Mouse (Mus musculus) embryonic facial prominence, embryonic 11.5 days (tissue): ENCODE results near the gene Nr1h5. TPM values are rescaled to one million over a fixed set of nuclear protein-coding genes. Genes with fewer than 3 reads are reported as not detected.

Source experiments
- ATAC-seq: fragments of 200-750 bp; cut with Nextera tagmentation; replicated peaks from 2 replicates; pipeline ENCODE4 v1.8.0; 2017; ENCODE audit warnings: low read depth; ENCODE audit not compliant: insufficient number of reproducible peaks, low FRiP score, low TSS enrichment
- DNase-seq: peaks from one replicate; pipeline ENCODE4 v3.0.0-alpha.2; 2015; ENCODE audit warnings: low spot score
- H3K27ac ChIP-seq: fragments of 300-500 bp; sonication (generic); replicated peaks from 2 replicates; pipeline ENCODE4 v1.5.1; 2014; ENCODE audit warnings: mild to moderate bottlenecking, low read depth, low read length, control low read depth
- H3K27me3 ChIP-seq: fragments of 300-500 bp; sonication (generic); 2 replicates; pipeline ENCODE4 v1.6.1; 2014; ENCODE audit warnings: mild to moderate bottlenecking, low read length, moderate library complexity, mixed read lengths; ENCODE audit not compliant: control insufficient read depth, insufficient read depth
- H3K36me3 ChIP-seq: fragments of 300-500 bp; sonication (generic); replicated peaks from 2 replicates; pipeline ENCODE4 v1.6.1; 2014; ENCODE audit warnings: low read depth, mild to moderate bottlenecking, low read length, moderate library complexity, mixed read lengths; ENCODE audit not compliant: control insufficient read depth, insufficient read depth
- H3K4me1 ChIP-seq: fragments of 300-500 bp; sonication (generic); 2 replicates; pipeline ENCODE4 v1.6.1; 2014; ENCODE audit warnings: low read length, mixed read lengths; ENCODE audit not compliant: control insufficient read depth, insufficient read depth
- H3K4me2 ChIP-seq: fragments of 300-500 bp; sonication (generic); 2 replicates; pipeline ENCODE4 v1.6.1; 2014; ENCODE audit warnings: low read depth, mild to moderate bottlenecking, control low read depth, low read length, moderate library complexity
- H3K4me3 ChIP-seq: fragments of 300-500 bp; sonication (generic); 2 replicates; pipeline ENCODE4 v1.5.1; 2014; ENCODE audit warnings: low read depth, low read length, control low read depth
- H3K9ac ChIP-seq: fragments of 300-500 bp; sonication (generic); replicated peaks from 2 replicates; pipeline ENCODE4 v1.6.1; 2014; ENCODE audit warnings: mild to moderate bottlenecking, control low read depth, low read length
- H3K9me3 ChIP-seq: fragments of 300-500 bp; sonication (generic); replicated peaks from 2 replicates; pipeline ENCODE4 v1.6.1; 2016; ENCODE audit warnings: mild to moderate bottlenecking, low read length, inconsistent platforms, mixed read lengths; ENCODE audit not compliant: control insufficient read depth
- WGBS: fragments of 180-500 bp; shearing (Covaris S2); extraction: QIAGEN DNeasy Blood & Tissue Kit; methylation state at CpG from one replicate; pipeline ENCODE4 v1.1.7; 2014; 5-methylcytosine and 5-hydroxymethylcytosine counted together
- polyA plus RNA-seq: library from polyadenylated mRNA; unstranded; fragments of >200 nt; fragmentation: Nextera tagmentation; extraction: Ambion mirVana; gene quantifications from 2 replicates; pipeline ENCODE4 v1.2.1, GENCODE M21; 2014

Gene Nr1h5
- 0.15 and 0.20 TPM in 2 replicates for polyA plus RNA-seq

GRCm38 (mm10) chr3:102964033-102964432, at the start of gene Nr1h5:
Gene Nr1h5 (minus strand): TSS chr3:102964133.
- H3K4me3 ChIP-seq, result no peak within 1 kb of the TSS
- H3K4me2 ChIP-seq, result no peak within 1 kb of the TSS
- H3K4me1 ChIP-seq, result no peaks in the 10 kb centered on the region
- H3K9ac ChIP-seq, result no peak within 1 kb of the TSS
- H3K27ac ChIP-seq, result no peak within 1 kb of the TSS
- ATAC-seq, result no peak
- WGBS, result 55% methylated on average over 3 of the region's 3 CpGs
- no peak for DNase-seq
- no peaks in the 10 kb centered on the region for H3K9me3 ChIP-seq
- no peaks in the 10 kb centered on the region for H3K36me3 ChIP-seq
- H3K27me3 ChIP-seq, result no peaks in the 10 kb centered on the region

- no peaks in the 10 kb centered on the region for H3K27me3 ChIP-seq
- H3K4me3 ChIP-seq, result no peak overlapping the region
- H3K36me3 ChIP-seq, result peaks cover 18% of the 10 kb centered on the region
- WGBS, result 96% methylated on average over 7 of the region's 7 CpGs
- H3K4me1 ChIP-seq, result no peaks in the 10 kb centered on the region
- DNase-seq (no peak), ATAC-seq (no peak)
- no peak overlapping the region for H3K9ac ChIP-seq
- no peak overlapping the region for H3K27ac ChIP-seq
- no peak overlapping the region for H3K4me2 ChIP-seq
- H3K9me3 ChIP-seq, result no peaks in the 10 kb centered on the region; the same call in 1 of the 2 replicates
Observed at GRCm38 (mm10) chr3:103001595-103001994, 37.7 kb upstream of the Nr1h5 start.

- Histone ChIP-seq H3K27me3 (no peaks in the 10 kb centered on the region), H3K4me2 (no peak overlapping the region), H3K4me1 (no peaks in the 10 kb centered on the region), H3K4me3 (no peak overlapping the region), H3K36me3 (peaks cover 12% of the 10 kb centered on the region), H3K9me3 (no peaks in the 10 kb centered on the region; the same call in 1 of the 2 replicates), H3K9ac (no peak overlapping the region), H3K27ac (no peak overlapping the region)
- ATAC-seq (no peak), DNase-seq (no peak)
- WGBS, result 95% methylated on average over 3 of the region's 3 CpGs
Observed at GRCm38 (mm10) chr3:102997591-102997990, 33.7 kb upstream of the Nr1h5 start.

DNA sequence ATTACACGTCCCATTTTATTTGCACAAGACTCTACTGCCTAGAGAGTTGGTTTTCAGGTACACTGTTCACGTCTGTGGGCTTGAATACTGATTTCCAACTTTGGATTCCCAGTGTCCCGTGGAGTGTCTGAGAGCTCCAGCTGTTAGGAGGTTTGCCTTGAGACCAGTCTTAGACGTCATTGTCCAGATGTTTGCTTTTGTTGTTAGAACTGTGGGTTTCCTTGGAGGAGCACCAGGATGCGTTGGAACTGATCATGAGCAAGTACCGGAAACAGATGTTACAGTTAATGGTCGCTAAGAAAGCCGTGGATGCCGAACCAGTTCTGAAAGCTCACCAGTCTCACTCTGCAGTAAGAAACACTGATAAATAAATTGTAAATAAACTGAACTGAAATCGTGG, 33.1 kb upstream of the Nr1h5 start:
- ATAC-seq (no peak), DNase-seq (no peak)
- H3K36me3 ChIP-seq, result peaks cover 12% of the 10 kb centered on the region
- H3K9ac ChIP-seq, result no peak overlapping the region
- H3K4me2 ChIP-seq, result no peak overlapping the region
- no peaks in the 10 kb centered on the region for H3K4me1 ChIP-seq
- no peaks in the 10 kb centered on the region for H3K27me3 ChIP-seq
- WGBS, result 82% methylated on average over 10 of the region's 10 CpGs
- H3K27ac ChIP-seq, result no peak overlapping the region
- no peaks in the 10 kb centered on the region; the same call in 1 of the 2 replicates for H3K9me3 ChIP-seq
- H3K4me3 ChIP-seq, result no peak overlapping the region

- DNase-seq (peak; percentile 93), ATAC-seq (peak; percentile 95)
- H3K4me2 ChIP-seq, result peak within 1 kb of the TSS; percentile 73
- H3K27ac ChIP-seq, result peak within 1 kb of the TSS; percentile 70
- H3K4me1 ChIP-seq, result no peaks in the 10 kb centered on the region
- H3K4me3 ChIP-seq, result peak within 1 kb of the TSS; percentile 81
- peaks cover 12% of the 10 kb centered on the region for H3K36me3 ChIP-seq
- WGBS, result under 1% methylated on average over 54 of the region's 60 CpGs
- H3K9me3 ChIP-seq, result no peaks in the 10 kb centered on the region; the same call in 1 of the 2 replicates
- no peaks in the 10 kb centered on the region for H3K27me3 ChIP-seq
- H3K9ac ChIP-seq, result peak within 1 kb of the TSS; percentile 86
Observed at GRCm38 (mm10) chr3:102995605-102996321, 31.8 kb upstream of the Nr1h5 start, which contains the start of gene Sike1. Gene Sike1 (plus strand): TSS chr3:102995708.

DNA sequence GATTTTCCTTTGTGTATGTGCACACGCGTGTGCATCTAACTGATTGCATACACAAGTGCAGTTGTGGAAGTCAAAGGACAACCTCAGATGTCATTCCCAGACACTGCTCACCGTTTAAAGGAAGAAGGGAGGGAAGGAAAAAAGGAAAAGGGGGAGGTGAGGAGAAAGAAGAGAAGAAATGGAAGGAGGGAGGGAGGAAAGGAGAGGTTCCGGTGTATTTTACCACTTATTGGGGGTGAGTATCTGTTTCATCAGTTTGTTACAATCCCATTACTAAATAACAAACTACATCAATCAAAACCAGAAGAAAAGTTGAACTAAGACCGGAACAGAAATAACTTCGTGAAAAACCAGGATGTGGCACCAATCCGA, 31.3 kb upstream of the Nr1h5 start:
- no peaks in the 10 kb centered on the region for H3K4me1 ChIP-seq
- H3K9me3 ChIP-seq, result no peaks in the 10 kb centered on the region; the same call in 1 of the 2 replicates
- H3K27ac ChIP-seq, result no peak overlapping the region
- H3K4me3 ChIP-seq, result peak overlapping the region; percentile 81
- no peak for DNase-seq
- H3K27me3 ChIP-seq, result no peaks in the 10 kb centered on the region
- no peak for ATAC-seq
- peak overlapping the region; percentile 73 for H3K4me2 ChIP-seq
- 52% methylated on average over 7 of the region's 7 CpGs for WGBS
- peak overlapping the region; percentile 86; the same call in 1 of the 2 replicates for H3K9ac ChIP-seq
- H3K36me3 ChIP-seq, result peaks cover 8% of the 10 kb centered on the region

- Histone ChIP-seq H3K4me1 (no peaks in the 10 kb centered on the region), H3K27me3 (no peaks in the 10 kb centered on the region), H3K4me2 (no peak overlapping the region), H3K27ac (no peak overlapping the region), H3K4me3 (no peak overlapping the region), H3K9ac (no peak overlapping the region), H3K36me3 (no peaks in the 10 kb centered on the region), H3K9me3 (no peaks in the 10 kb centered on the region)
- DNase-seq (no peak), ATAC-seq (no peak)
- 64% methylated on average over 3 of the region's 3 CpGs for WGBS
Observed at GRCm38 (mm10) chr3:102992936-102993335, 29.0 kb upstream of the Nr1h5 start.

- 74% methylated on average over 8 of the region's 8 CpGs for WGBS
- H3K4me1 ChIP-seq, result no peaks in the 10 kb centered on the region
Observed at GRCm38 (mm10) chr3:102991041-102991440, 27.1 kb upstream of the Nr1h5 start.

More at GRCm38 (mm10) chr3:102991041-102991440, 27.1 kb upstream of the Nr1h5 start:
- no peak overlapping the region for H3K4me2 ChIP-seq
- H3K9me3 ChIP-seq, result no peaks in the 10 kb centered on the region
- H3K27me3 ChIP-seq, result no peaks in the 10 kb centered on the region
- ATAC-seq (no peak), DNase-seq (no peak)
- H3K27ac ChIP-seq, result no peak overlapping the region
- no peak overlapping the region for H3K9ac ChIP-seq
- no peaks in the 10 kb centered on the region for H3K36me3 ChIP-seq
- no peak overlapping the region for H3K4me3 ChIP-seq
